Mouse (Mus musculus): ENCODE data around the gene Gar1. TPM values are rescaled to one million over a fixed set of nuclear protein-coding genes. Genes with fewer than 3 reads are reported as not detected.

The Gar1 gene
- total RNA-seq, 2 experiments from 2014 or later = 23.6 to 64.6 TPM

- ATAC-seq (replicated peaks; ENCODE audit: poor library complexity) = no peak
Observed at GRCm38 (mm10) chr3:129820847-129821246, 10.3 kb downstream of the Gar1 start.

GRCm38 (mm10) chr3:129803765-129804164 lies 27.4 kb downstream of the Gar1 start, which contains the start of gene Lrit3:
Gene Lrit3, minus strand, starts transcription at chr3:129804030.
- ATAC-seq (replicated peaks; ENCODE audit: poor library complexity) = no peak

- no peak for ATAC-seq (replicated peaks; ENCODE audit: poor library complexity)
Observed at GRCm38 (mm10) chr3:129799011-129799410, 32.2 kb downstream of the Gar1 start.

- no peak for ATAC-seq (replicated peaks; ENCODE audit: poor library complexity)
Observed at GRCm38 (mm10) chr3:129798551-129798950, 32.6 kb downstream of the Gar1 start.

- ATAC-seq (replicated peaks; ENCODE audit: poor library complexity) = no peak
Observed at GRCm38 (mm10) chr3:129797341-129797740, 33.9 kb downstream of the Gar1 start.

- no peak for ATAC-seq (replicated peaks; ENCODE audit: poor library complexity)
Observed at GRCm38 (mm10) chr3:129793801-129794200, 37.4 kb downstream of the Gar1 start.

GRCm38 (mm10) chr3:129782746-129783145 lies 48.5 kb downstream of the Gar1 start:
- ATAC-seq (replicated peaks; ENCODE audit: poor library complexity) = no peak

GRCm38 (mm10) chr3:129781435-129781834 lies 49.8 kb downstream of the Gar1 start:
- no peak for ATAC-seq (replicated peaks; ENCODE audit: poor library complexity)

Other genes with a start within 250 kb of the Gar1 start
- gene Egf, start 76.1 kb downstream of the Gar1 start, total RNA-seq (2015) = 1.1 and 1.2 TPM in 2 replicates
- gene Egf, start 76.1 kb downstream of the Gar1 start, total RNA-seq (2017) = 1.8 and 1.9 TPM in 2 replicates
- not detected in 2 replicates for gene Lrit3, start 27.4 kb downstream of the Gar1 start, total RNA-seq (2015)
- gene Lrit3, start 27.4 kb downstream of the Gar1 start, total RNA-seq (2017) = not detected in 2 replicates
- 0.07 and 0.35 TPM in 2 replicates for gene Rrh, start 8.8 kb downstream of the Gar1 start, total RNA-seq (2015)
- gene Rrh, start 8.8 kb downstream of the Gar1 start, total RNA-seq (2017) = 0.12 and 0.47 TPM in 2 replicates
- gene Cfi, start 4.5 kb upstream of the Gar1 start, total RNA-seq (2015) = not detected in 2 replicates
- not detected in 2 replicates for gene Cfi, start 4.5 kb upstream of the Gar1 start, total RNA-seq (2017)
- 32.2 and 40.1 TPM in 2 replicates for gene Pla2g12a, start 47.2 kb upstream of the Gar1 start, total RNA-seq (2015)
- 24.3 and 31.3 TPM in 2 replicates for gene Pla2g12a, start 47.2 kb upstream of the Gar1 start, total RNA-seq (2017)
- 16.2 and 16.3 TPM in 2 replicates for gene Casp6, start 70.0 kb upstream of the Gar1 start, total RNA-seq (2015)
- gene Casp6, start 70.0 kb upstream of the Gar1 start, total RNA-seq (2017) = 9.3 and 13.3 TPM in 2 replicates
- gene Mcub, start 138.8 kb upstream of the Gar1 start, total RNA-seq (2015) = 3.3 TPM in 2 replicates
- gene Mcub, start 138.8 kb upstream of the Gar1 start, total RNA-seq (2017) = 4.2 and 4.4 TPM in 2 replicates
- 37.6 and 39.7 TPM in 2 replicates for gene Sec24b, start 230.2 kb upstream of the Gar1 start, total RNA-seq (2015)
- gene Sec24b, start 230.2 kb upstream of the Gar1 start, total RNA-seq (2017) = 24.8 and 29.1 TPM in 2 replicates